Mouse (Mus musculus) kidney, postnatal 14 days (tissue): ENCODE results near the gene Smim13.
A peak's percentile ranks its signal among the peaks of the same experiment; 100 is the strongest.

Experiments used
- DNase-seq: peaks from one replicate; pipeline ENCODE4 v3.0.0; 2022; ENCODE audit warnings: mixed read lengths

Gene Smim13

DNA sequence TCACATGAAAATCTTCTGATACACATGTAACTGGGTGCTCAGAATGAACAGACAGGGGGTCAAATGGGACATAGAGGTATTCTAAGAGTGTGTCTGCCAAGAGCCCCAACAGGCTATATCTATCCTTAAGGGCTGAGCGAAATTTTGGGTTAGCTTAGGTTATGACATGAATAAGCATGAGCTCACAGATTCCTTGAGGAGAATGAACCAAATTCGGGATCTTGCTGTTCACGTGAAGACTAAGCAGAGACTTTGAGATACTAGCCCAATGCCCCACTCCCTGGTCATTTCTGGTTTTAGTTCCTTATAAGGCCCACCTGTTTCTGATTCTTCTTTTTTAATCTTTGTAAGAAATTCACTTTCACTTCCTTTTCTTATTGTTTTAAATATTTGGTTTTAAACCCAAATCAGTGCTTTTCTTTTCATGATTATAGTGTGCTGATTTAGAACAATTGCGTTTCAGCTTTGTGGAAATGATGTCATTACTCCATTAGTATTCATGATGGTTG is 41.9 kb downstream of the Smim13 start:
- DNase-seq, result no peak

DNA sequence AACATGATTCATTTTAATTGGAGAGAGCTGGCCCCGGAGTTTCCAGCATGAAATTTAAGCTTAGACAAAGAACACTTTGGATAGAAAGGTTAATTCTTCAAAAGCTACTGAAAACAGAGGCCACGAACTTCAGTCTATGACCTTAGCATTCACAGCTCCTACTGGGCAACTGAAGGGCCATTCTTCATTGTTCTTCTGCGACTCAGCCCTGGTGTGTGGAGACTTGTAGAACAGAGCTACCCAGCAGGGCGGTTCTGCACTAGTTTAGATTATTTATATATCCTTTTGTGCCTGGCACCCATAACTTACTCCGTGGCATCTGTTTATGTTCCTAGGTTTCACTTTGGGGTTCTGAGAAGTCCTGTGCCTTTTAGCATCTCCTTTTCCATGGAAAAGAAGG is 44.0 kb downstream of the Smim13 start:
- no peak for DNase-seq

DNA sequence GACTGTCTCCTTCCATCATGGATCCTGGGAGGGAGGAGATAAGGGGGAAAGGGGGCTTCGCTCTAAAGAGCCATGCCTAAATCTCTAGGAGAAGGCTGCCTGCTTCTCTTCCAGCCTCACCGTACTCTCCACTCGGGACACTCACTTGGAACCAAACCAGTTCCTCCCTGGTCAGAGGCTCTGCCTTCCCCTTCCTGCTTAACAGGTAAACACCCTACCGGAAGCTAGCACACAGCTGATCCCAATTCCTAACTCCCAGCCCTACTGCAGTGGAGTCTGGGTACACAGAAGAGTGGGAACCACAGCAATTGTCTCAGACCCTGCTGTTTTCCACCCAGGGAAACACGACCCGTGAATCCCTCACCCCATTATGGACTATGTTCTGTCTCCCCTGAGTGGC is 46.2 kb downstream of the Smim13 start:
- DNase-seq, result no peak

DNA sequence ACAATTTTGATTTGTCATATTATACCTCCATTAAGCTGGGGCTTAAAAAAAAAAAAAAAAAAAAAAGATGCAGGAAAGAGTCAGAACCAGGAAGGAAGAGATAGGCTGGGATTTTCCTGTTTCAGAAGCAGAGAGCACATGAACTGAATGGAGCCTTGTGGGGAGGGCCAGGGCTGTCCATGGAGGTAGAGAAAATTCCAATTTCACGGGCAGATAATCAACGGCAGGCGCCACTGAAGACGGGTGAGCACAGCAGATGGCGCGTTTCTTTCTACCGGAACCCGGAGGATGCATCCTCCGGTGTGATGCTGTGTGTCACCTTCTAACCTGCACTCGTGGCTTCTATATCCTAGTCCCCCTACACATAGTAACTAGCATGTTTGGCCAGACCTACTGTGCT is 46.8 kb downstream of the Smim13 start:
- DNase-seq, result no peak

DNA sequence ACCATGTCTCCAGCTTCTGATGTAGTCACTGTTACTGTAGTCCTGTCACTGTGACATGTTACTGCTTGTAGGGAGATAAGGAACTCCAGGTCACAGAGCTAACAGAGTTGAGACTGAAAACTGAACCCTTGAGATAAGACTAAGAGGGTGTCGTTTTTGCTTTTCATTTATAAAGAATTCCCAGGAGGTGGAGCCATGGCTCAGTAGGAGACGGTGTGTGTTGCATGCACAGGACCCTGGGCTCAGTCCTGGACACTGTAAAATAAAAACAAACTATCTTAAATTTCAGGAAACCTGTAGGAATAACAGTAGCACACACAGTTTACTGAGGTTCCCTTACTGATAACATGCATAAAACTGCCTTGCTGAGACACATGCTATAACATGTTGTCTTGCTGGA is 48.9 kb downstream of the Smim13 start:
- no peak for DNase-seq

DNA sequence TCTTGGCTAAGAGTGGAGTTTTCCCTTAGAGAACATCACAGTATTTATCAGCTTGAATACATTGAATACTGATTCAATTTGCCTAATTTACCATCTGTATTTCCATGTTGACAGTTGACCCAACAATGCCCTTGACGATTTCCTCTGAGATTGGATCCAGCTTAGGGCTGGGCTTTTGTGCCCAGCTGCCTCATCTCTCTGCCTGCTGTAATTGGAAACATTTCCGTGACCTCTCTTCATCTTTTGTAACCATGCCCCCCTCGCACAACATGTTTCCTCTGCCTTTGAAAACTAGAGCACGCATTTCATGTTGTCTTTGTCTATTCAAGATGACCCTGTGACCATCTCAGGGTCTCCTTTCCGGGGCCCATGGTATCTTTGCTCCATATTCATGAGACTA is 49.4 kb downstream of the Smim13 start:
- no peak for DNase-seq

DNA sequence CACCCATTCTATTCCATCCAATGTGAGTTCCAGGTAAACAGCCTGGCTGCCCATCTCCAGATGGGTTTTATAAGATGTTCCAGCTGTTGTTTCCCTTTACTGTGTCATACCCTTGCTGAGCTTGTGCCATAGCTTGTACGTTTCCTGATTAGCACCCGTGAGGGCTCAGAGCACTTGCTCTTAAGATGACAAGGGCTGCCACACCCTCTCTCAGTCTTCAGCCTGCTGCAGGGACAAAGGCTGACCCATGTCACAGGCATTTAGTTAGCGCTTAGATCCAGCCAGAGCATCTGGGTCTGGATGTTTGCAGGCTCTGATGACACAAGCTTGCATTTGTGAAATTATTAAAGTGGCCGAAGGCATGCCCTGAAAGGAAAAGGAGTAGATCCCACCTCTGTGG is 50.4 kb downstream of the Smim13 start:
- DNase-seq, result no peak

DNA sequence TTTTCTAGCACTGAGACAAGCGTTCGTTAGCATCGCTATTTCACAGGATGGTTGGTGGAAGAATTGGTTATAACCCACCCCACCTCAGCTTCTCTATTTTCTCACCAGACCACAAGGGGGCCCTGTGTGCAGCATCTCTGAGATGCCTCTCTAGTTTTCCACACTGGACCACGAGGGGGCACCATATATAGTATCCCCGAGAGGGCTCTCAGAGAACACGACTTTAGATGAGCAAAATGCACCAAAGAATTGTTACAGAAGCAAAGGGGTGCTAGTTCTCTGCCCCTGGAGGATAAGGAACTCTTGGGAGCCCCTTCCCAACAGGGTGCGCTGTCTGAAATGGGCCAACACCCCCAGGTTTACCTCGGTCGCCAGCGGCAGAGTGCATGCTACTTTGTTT is 53.1 kb downstream of the Smim13 start:
- DNase-seq, result peak; percentile 82

DNA sequence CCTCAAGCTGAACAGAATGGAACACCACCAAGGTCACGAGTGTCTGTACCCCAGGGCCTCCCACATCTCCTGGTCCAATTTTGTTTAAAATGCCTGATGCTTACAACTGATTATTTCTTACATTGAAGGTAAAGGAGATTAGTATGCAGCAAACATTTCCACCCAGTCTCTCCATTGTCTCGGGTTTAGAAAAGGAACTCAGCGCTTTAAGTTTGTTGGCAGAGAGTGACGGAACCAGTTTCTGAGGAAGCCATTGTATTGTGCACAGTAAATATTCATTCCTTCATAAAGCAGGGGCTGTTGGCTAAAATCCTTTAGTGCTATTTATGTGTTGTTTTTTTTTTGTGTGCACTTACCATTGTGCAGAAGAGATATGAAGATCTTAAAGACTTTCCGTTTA is 71.1 kb downstream of the Smim13 start:
- no peak for DNase-seq

DNA sequence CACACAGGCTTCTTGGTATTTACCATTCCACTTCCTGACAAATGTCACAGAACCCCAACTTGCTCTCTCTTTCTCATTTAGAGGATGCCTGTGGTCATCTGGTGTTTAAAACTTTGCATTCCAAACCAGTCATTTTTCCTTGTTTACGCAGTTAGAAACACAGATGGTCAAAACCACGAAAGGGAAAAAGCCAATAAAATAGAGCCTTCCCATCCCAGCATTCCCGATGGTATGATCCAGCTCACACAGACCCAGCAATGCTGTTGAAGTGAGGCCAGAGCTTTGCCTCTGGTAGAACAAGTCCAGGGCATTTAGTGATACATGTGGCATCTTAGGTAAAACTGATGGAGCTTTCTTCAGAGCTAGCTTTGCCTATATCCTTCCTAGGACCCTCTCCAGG is 71.8 kb downstream of the Smim13 start:
- peak; percentile 50 for DNase-seq

DNA sequence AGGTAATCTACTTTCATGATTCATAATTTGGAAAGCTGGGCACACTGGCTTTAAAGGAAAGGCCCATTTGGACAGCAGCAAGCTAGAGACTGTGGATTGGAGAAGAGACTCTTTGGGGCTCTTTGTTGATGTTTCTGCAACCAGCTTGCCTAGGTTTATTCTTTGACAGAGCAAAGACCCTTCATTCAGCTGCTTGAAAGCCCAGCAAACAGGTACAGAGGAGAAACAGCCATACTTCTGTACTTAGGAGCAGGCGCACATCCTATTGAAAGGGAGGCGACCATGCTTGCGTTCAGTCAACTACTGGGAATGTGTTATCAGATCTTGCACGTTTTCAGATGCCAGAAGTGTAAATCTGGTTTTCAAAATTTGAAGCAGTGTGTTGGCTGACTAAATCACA is 75.0 kb downstream of the Smim13 start:
- no peak for DNase-seq

DNA sequence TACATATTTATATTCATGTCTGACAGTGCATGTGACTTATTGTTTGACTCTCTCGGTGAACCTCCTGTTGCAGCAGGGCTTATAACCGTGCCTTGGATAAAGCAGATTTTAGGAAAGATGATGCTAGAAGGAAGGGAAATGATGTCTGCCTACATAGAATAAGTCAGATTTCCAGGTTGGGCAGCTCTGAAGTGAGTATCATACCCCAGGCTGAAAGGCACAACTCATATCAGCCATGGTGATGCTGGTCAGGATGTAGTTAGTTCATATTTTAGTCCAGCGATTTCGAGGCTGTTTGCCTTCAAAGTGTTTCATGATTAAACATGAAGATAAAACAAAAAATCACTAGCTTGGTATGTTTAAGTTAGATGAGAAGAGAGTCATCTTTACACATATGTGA is 75.7 kb downstream of the Smim13 start:
- no peak for DNase-seq

DNA sequence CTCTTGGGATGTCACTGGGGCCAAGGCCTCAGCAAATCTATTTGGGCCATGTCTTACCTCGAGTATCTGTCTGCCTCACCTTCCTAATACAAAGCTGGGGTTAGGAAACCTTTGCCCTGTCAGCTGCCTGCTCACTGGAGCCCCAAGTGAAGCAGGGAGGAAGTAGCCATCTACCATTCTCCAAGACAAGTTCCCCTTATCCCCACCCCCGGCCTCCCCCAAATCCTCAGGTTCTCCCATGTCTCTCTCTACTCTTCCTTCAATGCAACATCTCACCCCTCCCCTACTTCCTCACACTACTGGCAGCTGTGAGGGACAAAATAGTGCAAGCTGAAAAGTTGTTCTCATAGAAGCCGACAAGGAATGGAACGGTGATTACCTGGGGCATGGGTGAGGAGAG is 76.5 kb downstream of the Smim13 start:
- no peak for DNase-seq
